In genomic region chr17:65647226-65647625, GRCm38 (mm10) we compare ENCODE assay signal across 26 mouse cellular contexts. TPM values are rescaled to one million over a fixed set of nuclear protein-coding genes. Genes with fewer than 3 reads are reported as not detected.
DNase-seq lines count a peak whose midpoint lies in the region; TF ChIP-seq lines count a peak whose summit lies in the region.
"Had no signal": no experiment of that assay in that cellular context is flagged by ENCODE, and none has a peak within 500 bp of the region (broad histone marks: within the 10 kb centered on the region; RNA-seq: fewer than 3 reads in every experiment).

No protein-coding gene starts in this region.

- H3K4me1 ChIP-seq in kidney, adult 2 months (ENCODE audit: control insufficient read depth, insufficient read depth, low read length) = no peaks in the 10 kb centered on the region
- H3K4me1 ChIP-seq in testis, adult 2 months (ENCODE audit: control insufficient read depth, insufficient read depth, low read length) = peaks cover 10% of the 10 kb centered on the region
- peaks cover 29% of the 10 kb centered on the region for H3K4me1 ChIP-seq in embryonic facial prominence, embryonic 10.5 days

- TF ChIP-seq CTCF in kidney, adult 2 months (conservative IDR thresholded peaks at IDR 0.05; ENCODE audit: insufficient read depth, insufficient read length, low read depth, low read length) = no peak
- no peak for TF ChIP-seq CTCF in testis, adult 2 months (IDR thresholded peaks at IDR 0.05; ENCODE audit: control insufficient read depth, insufficient read depth, insufficient replicate concordance, low read depth, low read length)

- no peak overlapping the region for H3K4me3 ChIP-seq in kidney, adult 2 months (ENCODE audit: insufficient read depth, low read depth, low read length)
- H3K4me3 ChIP-seq in testis, adult 2 months (ENCODE audit: control insufficient read depth, low read depth, low read length) = peak overlapping the region; percentile 3; the same call in 1 of the 2 replicates
- no peak overlapping the region for H3K4me3 ChIP-seq in embryonic facial prominence, embryonic 10.5 days
- H3K4me3 ChIP-seq: forebrain, embryonic 15.5 days; heart, embryonic 10.5 days; layer of hippocampus, adult 2 months; midbrain, embryonic 12.5 days had no signal

- 75% methylated on average over 6 of the region's 6 CpGs for WGBS in kidney, adult 2 months
- WGBS in embryonic facial prominence, embryonic 10.5 days = 81% methylated on average over 6 of the region's 6 CpGs

- DNase-seq in kidney, adult 2 months = peak; percentile 42
- no peak for DNase-seq in kidney, postnatal 10 days
- DNase-seq in adrenal gland, adult (ENCODE audit: inconsistent age in 2 of 2, low spot score in 1 of 2) = peak; percentile 90 to 95
- peak; percentile 79 for DNase-seq in adrenal gland, postnatal 10 days
- no peak for DNase-seq in layer of hippocampus, adult 18-20 months (ENCODE audit: low spot score in 2 of 2)
- DNase-seq in embryonic facial prominence, embryonic 10.5 days (ENCODE audit: low spot score) = no peak
- DNase-seq: cerebellum, adult 11 months; cerebellum, adult 9-11 months; lung, postnatal 10 days; right cerebral cortex, postnatal 4 days had no signal

- H3K36me3 ChIP-seq in kidney, adult 2 months (ENCODE audit: control insufficient read depth, insufficient read depth, low read length) = no peaks in the 10 kb centered on the region
- no peaks in the 10 kb centered on the region for H3K36me3 ChIP-seq in testis, adult 2 months (ENCODE audit: control insufficient read depth, insufficient read depth, low read length)
- peaks cover 8% of the 10 kb centered on the region; the same call in 1 of the 2 replicates for H3K36me3 ChIP-seq in embryonic facial prominence, embryonic 10.5 days (replicated peaks)
- H3K36me3 ChIP-seq: forebrain, embryonic 15.5 days had no signal

- H3K27me3 ChIP-seq in kidney, adult 2 months (replicated peaks; ENCODE audit: control insufficient read depth, insufficient read depth, low read length) = no peaks in the 10 kb centered on the region
- no peaks in the 10 kb centered on the region for H3K27me3 ChIP-seq in testis, adult 2 months (ENCODE audit: control insufficient read depth, insufficient read depth, low read length)
- no peaks in the 10 kb centered on the region for H3K27me3 ChIP-seq in embryonic facial prominence, embryonic 10.5 days (replicated peaks; ENCODE audit: low read depth, poor library complexity, severe bottlenecking)
- H3K27me3 ChIP-seq: forebrain, embryonic 15.5 days; midbrain, embryonic 12.5 days had no signal

- TF ChIP-seq POLR2A in kidney, adult 2 months (IDR thresholded peaks at IDR 0.05; ENCODE audit: low read depth, low read length) = no peak
- no peak for TF ChIP-seq POLR2A in testis, adult 2 months (IDR thresholded peaks at IDR 0.05; ENCODE audit: control insufficient read depth, low read depth, low read length)

- H3K9me3 ChIP-seq in embryonic facial prominence, embryonic 10.5 days = no peaks in the 10 kb centered on the region
- H3K9me3 ChIP-seq: forebrain, embryonic 15.5 days; heart, embryonic 10.5 days; midbrain, embryonic 12.5 days had no signal

- H3K27ac ChIP-seq in kidney, adult 2 months (ENCODE audit: insufficient read depth, low read depth, low read length) = no peak overlapping the region
- peak overlapping the region; percentile 64 for H3K27ac ChIP-seq in testis, adult 2 months (ENCODE audit: control insufficient read depth, insufficient read depth, low read depth, low read length)
- no peak overlapping the region for H3K27ac ChIP-seq in embryonic facial prominence, embryonic 10.5 days (replicated peaks)
- H3K27ac ChIP-seq: forebrain, embryonic 15.5 days; heart, embryonic 10.5 days; layer of hippocampus, adult 2 months; midbrain, embryonic 12.5 days had no signal

RNA-seq across cellular contexts. Expression of gene Txndc2, which starts 5.3 kb away (rescaled TPM):
- polyA plus RNA-seq in kidney, adult 2 months (2012; rRNA removed) = 0.05 and 0.07 TPM in 2 replicates
- total RNA-seq in adrenal gland, postnatal 10 days (2021) = 10 to 100 TPM in 1 of 2 experiments, 1 to 10 TPM in 1; 7.6 to 13.2 TPM
- 219 and 252 TPM in 2 replicates for polyA plus RNA-seq in testis, adult 2 months (2012; rRNA removed)
- not detected for total RNA-seq in layer of hippocampus, adult 18-20 months (2021)
- polyA plus RNA-seq in embryonic facial prominence, embryonic 10.5 days (2016; fragmentation: Nextera tagmentation; extraction: Ambion mirVana) = 0.07 TPM in 1 of 2 replicates, not detected in the other
- total RNA-seq: common myeloid progenitor, adult 5-6 weeks; gastrocnemius, adult 8-10 months; hematopoietic stem cell, adult 5-6 weeks; layer of hippocampus, adult 2 months; layer of hippocampus, postnatal 25 days; liver, adult 2 months had no signal
- polyA plus RNA-seq: CD4-positive, CD25-positive, alpha-beta regulatory T cell, adult 4 months; heart, embryonic 10.5 days; heart, embryonic 16.5 days; intestine, postnatal 0 days; limb, embryonic 11.5 days; liver, adult 2 months; liver, embryonic 16.5 days; stomach, embryonic 14.5 days had no signal

RNA-seq across cellular contexts. Expression of gene Vapa, which starts 33.9 kb away (rescaled TPM):
- 21.2 and 27.5 TPM in 2 replicates for polyA plus RNA-seq in kidney, adult 2 months (2012; rRNA removed)
- 100 to 1,000 TPM; 108 to 115 TPM for total RNA-seq in adrenal gland, postnatal 10 days (2021)
- 32.0 and 36.9 TPM in 2 replicates for polyA plus RNA-seq in testis, adult 2 months (2012; rRNA removed)
- total RNA-seq in layer of hippocampus, adult 18-20 months (2021) = 100 to 1,000 TPM; 129 to 132 TPM
- polyA plus RNA-seq in embryonic facial prominence, embryonic 10.5 days (2016; fragmentation: Nextera tagmentation; extraction: Ambion mirVana) = 169 and 171 TPM in 2 replicates

Comparison
In these comparisons a context has a peak if more than half of its experiments do, and no peak if none do; other contexts are left out.
1. DNase-seq: peak in kidney, adult 2 months (single experiment), adrenal gland, adult (2 of 2) and adrenal gland, postnatal 10 days (single experiment); none in kidney, postnatal 10 days (single experiment), layer of hippocampus, adult 18-20 months (0 of 2) and embryonic facial prominence, embryonic 10.5 days (single experiment).
2. RNA of gene Txndc2, which starts 5.3 kb away (polyA plus RNA-seq): 219 to 252 TPM in testis, adult 2 months; 0.07 TPM in embryonic facial prominence, embryonic 10.5 days and 0.05 to 0.07 TPM in kidney, adult 2 months; every median in the first group is over 100 times any median in the second.